Mouse (Mus musculus) midbrain, embryonic 13.5 days (tissue): ENCODE data around the gene Olfr324. TPM values are rescaled to one million over a fixed set of nuclear protein-coding genes. Genes with fewer than 3 reads are reported as not detected.

ENCODE experiments used
- ATAC-seq: fragments of 200-750 bp; cut with Nextera tagmentation; 2 replicates; pipeline ENCODE4 v1.8.0; 2017; ENCODE audit warnings: mild to moderate bottlenecking, moderate TSS enrichment, moderate library complexity
- H3K27ac ChIP-seq: fragments of 300-500 bp; sonication (generic); 2 replicates; pipeline ENCODE4 v1.5.1; 2015; ENCODE audit warnings: inconsistent platforms, mild to moderate bottlenecking, moderate library complexity
- H3K27me3 ChIP-seq: fragments of 300-500 bp; sonication (generic); 2 replicates; pipeline ENCODE4 v1.6.1; 2015; ENCODE audit warnings: mild to moderate bottlenecking, inconsistent platforms
- H3K36me3 ChIP-seq: fragments of 300-500 bp; sonication (generic); 2 replicates; pipeline ENCODE4 v1.6.1; 2015; ENCODE audit warnings: mild to moderate bottlenecking, inconsistent platforms
- H3K4me1 ChIP-seq: fragments of 300-500 bp; sonication (generic); replicated peaks from 2 replicates; pipeline ENCODE4 v1.6.1; 2015; ENCODE audit warnings: inconsistent platforms
- H3K4me2 ChIP-seq: fragments of 300-500 bp; sonication (generic); replicated peaks from 2 replicates; pipeline ENCODE4 v1.6.1; 2015; ENCODE audit warnings: moderate library complexity, mild to moderate bottlenecking, inconsistent platforms
- H3K4me3 ChIP-seq: fragments of 300-500 bp; sonication (generic); replicated peaks from 2 replicates; pipeline ENCODE4 v1.5.1; 2015; ENCODE audit warnings: mild to moderate bottlenecking, inconsistent platforms
- H3K9ac ChIP-seq: fragments of 300-500 bp; sonication (generic); replicated peaks from 2 replicates; pipeline ENCODE4 v1.6.1; 2015; ENCODE audit warnings: mild to moderate bottlenecking, inconsistent platforms
- H3K9me3 ChIP-seq: fragments of 300-500 bp; sonication (generic); 2 replicates; pipeline ENCODE4 v1.6.1; 2016; ENCODE audit warnings: mild to moderate bottlenecking, inconsistent platforms
- WGBS: fragments of 180-500 bp; shearing (Covaris S2); methylation state at CpG from one replicate; pipeline ENCODE4 v1.1.7; 2015; 5-methylcytosine and 5-hydroxymethylcytosine counted together
- polyA plus RNA-seq: library from polyadenylated mRNA; unstranded; fragments of >200 nt; fragmentation: Nextera tagmentation; extraction: Ambion mirVana; gene quantifications from 2 replicates; pipeline ENCODE4 v1.2.1, GENCODE M21; 2015

Gene Olfr324
- polyA plus RNA-seq, 1 experiment from 2014 or later, result not detected

GRCm38 (mm10) chr11:58605228-58605627 lies 10.3 kb downstream of the Olfr324 start:
- Histone ChIP-seq H3K9me3 (no peaks in the 10 kb centered on the region), H3K27ac (no peak overlapping the region), H3K36me3 (no peaks in the 10 kb centered on the region), H3K4me3 (no peak overlapping the region), H3K4me2 (no peak overlapping the region), H3K9ac (no peak overlapping the region), H3K4me1 (no peaks in the 10 kb centered on the region), H3K27me3 (no peaks in the 10 kb centered on the region)
- 92% methylated on average over 3 of the region's 3 CpGs for WGBS
- no peak for ATAC-seq

GRCm38 (mm10) chr11:58606177-58606919 lies 11.4 kb downstream of the Olfr324 start:
- 88% methylated on average over 12 of the region's 12 CpGs for WGBS
- Histone ChIP-seq H3K9me3 (no peaks in the 10 kb centered on the region), H3K27ac (no peak overlapping the region), H3K4me3 (no peak overlapping the region), H3K4me1 (no peaks in the 10 kb centered on the region), H3K9ac (no peak overlapping the region), H3K27me3 (no peaks in the 10 kb centered on the region), H3K36me3 (no peaks in the 10 kb centered on the region), H3K4me2 (no peak overlapping the region)
- ATAC-seq, result no peak

- Histone ChIP-seq H3K27me3 (no peaks in the 10 kb centered on the region), H3K4me2 (no peak overlapping the region), H3K9me3 (no peaks in the 10 kb centered on the region), H3K36me3 (no peaks in the 10 kb centered on the region), H3K4me1 (no peaks in the 10 kb centered on the region), H3K27ac (no peak overlapping the region), H3K4me3 (no peak overlapping the region), H3K9ac (no peak overlapping the region)
- ATAC-seq, result no peak
- WGBS, result 89% methylated on average over 6 of the region's 6 CpGs
These were observed 12.1 kb downstream of the Olfr324 start for GRCm38 (mm10) chr11:58607030-58607429.

GRCm38 (mm10) chr11:58613359-58613758 lies 18.4 kb downstream of the Olfr324 start:
- no peak overlapping the region for H3K4me2 ChIP-seq
- 82% methylated on average over 3 of the region's 3 CpGs for WGBS
- no peak overlapping the region for H3K27ac ChIP-seq
- H3K27me3 ChIP-seq, result no peaks in the 10 kb centered on the region
- no peaks in the 10 kb centered on the region for H3K36me3 ChIP-seq
- H3K9me3 ChIP-seq, result no peaks in the 10 kb centered on the region
- no peak overlapping the region for H3K4me3 ChIP-seq
- no peaks in the 10 kb centered on the region for H3K4me1 ChIP-seq
- no peak overlapping the region for H3K9ac ChIP-seq
- no peak for ATAC-seq

- no peak overlapping the region for H3K4me2 ChIP-seq
- H3K27me3 ChIP-seq, result no peaks in the 10 kb centered on the region
- no peak overlapping the region for H3K27ac ChIP-seq
- H3K4me1 ChIP-seq, result no peaks in the 10 kb centered on the region
- no peaks in the 10 kb centered on the region for H3K9me3 ChIP-seq
- H3K36me3 ChIP-seq, result no peaks in the 10 kb centered on the region
- H3K4me3 ChIP-seq, result no peak overlapping the region
- no peak for ATAC-seq
- H3K9ac ChIP-seq, result no peak overlapping the region
These were observed 19.6 kb downstream of the Olfr324 start for GRCm38 (mm10) chr11:58614526-58614925.

GRCm38 (mm10) chr11:58615975-58616374 lies 21.1 kb downstream of the Olfr324 start, which contains the start of gene 2210407C18Rik:
Gene 2210407C18Rik, minus strand, starts transcription at chr11:58616075.
- Histone ChIP-seq H3K9me3 (no peaks in the 10 kb centered on the region), H3K36me3 (no peaks in the 10 kb centered on the region), H3K4me1 (no peaks in the 10 kb centered on the region), H3K9ac (no peak within 1 kb of the TSS), H3K27me3 (no peaks in the 10 kb centered on the region), H3K27ac (no peak within 1 kb of the TSS), H3K4me3 (no peak within 1 kb of the TSS), H3K4me2 (no peak within 1 kb of the TSS)
- 98% methylated on average over 4 of the region's 4 CpGs for WGBS
- ATAC-seq, result no peak

GRCm38 (mm10) chr11:58618369-58618768 lies 23.5 kb downstream of the Olfr324 start:
- no peak overlapping the region for H3K4me2 ChIP-seq
- H3K4me1 ChIP-seq, result no peaks in the 10 kb centered on the region
- H3K9me3 ChIP-seq, result no peaks in the 10 kb centered on the region
- no peaks in the 10 kb centered on the region for H3K27me3 ChIP-seq
- H3K27ac ChIP-seq, result no peak overlapping the region
- H3K4me3 ChIP-seq, result no peak overlapping the region
- no peak overlapping the region for H3K9ac ChIP-seq
- no peak for ATAC-seq
- 77% methylated on average over 3 of the region's 3 CpGs for WGBS
- H3K36me3 ChIP-seq, result no peaks in the 10 kb centered on the region

- Histone ChIP-seq H3K9ac (no peak overlapping the region), H3K4me3 (no peak overlapping the region), H3K27ac (no peak overlapping the region), H3K9me3 (no peaks in the 10 kb centered on the region), H3K4me2 (no peak overlapping the region), H3K36me3 (no peaks in the 10 kb centered on the region), H3K4me1 (no peaks in the 10 kb centered on the region), H3K27me3 (no peaks in the 10 kb centered on the region)
- ATAC-seq, result no peak
- 52% methylated on average over 6 of the region's 6 CpGs for WGBS
These were observed 23.9 kb downstream of the Olfr324 start for GRCm38 (mm10) chr11:58618793-58619192.

- 44% methylated on average over 4 of the region's 4 CpGs for WGBS
- Histone ChIP-seq H3K4me1 (0 out of 2 replicates have a peak, but pooled peaks cover 3% of the 10 kb centered on the region), H3K4me3 (no peak overlapping the region), H3K27me3 (no peaks in the 10 kb centered on the region), H3K9ac (no peak overlapping the region), H3K9me3 (no peaks in the 10 kb centered on the region), H3K27ac (no peak overlapping the region), H3K36me3 (no peaks in the 10 kb centered on the region), H3K4me2 (no peak overlapping the region)
- ATAC-seq, result no peak
These were observed 31.2 kb downstream of the Olfr324 start for GRCm38 (mm10) chr11:58626146-58626545.

- H3K27ac ChIP-seq, result no peak within 1 kb of the TSS
- H3K9me3 ChIP-seq, result no peaks in the 10 kb centered on the region
- H3K9ac ChIP-seq, result no peak within 1 kb of the TSS
- no peak within 1 kb of the TSS for H3K4me3 ChIP-seq
- 0 out of 2 replicates have a peak, but pooled peaks cover 3% of the 10 kb centered on the region for H3K4me1 ChIP-seq
- no peaks in the 10 kb centered on the region for H3K27me3 ChIP-seq
- no peak for ATAC-seq
- H3K36me3 ChIP-seq, result no peaks in the 10 kb centered on the region
- 83% methylated on average over 5 of the region's 5 CpGs for WGBS
- H3K4me2 ChIP-seq, result no peak within 1 kb of the TSS
These were observed 35.5 kb downstream of the Olfr324 start, which contains the start of gene Olfr323 for GRCm38 (mm10) chr11:58630401-58630800. Gene Olfr323, minus strand, starts transcription at chr11:58630501.

- Histone ChIP-seq H3K4me2 (no peak overlapping the region), H3K27ac (no peak overlapping the region), H3K4me1 (no peaks in the 10 kb centered on the region), H3K9ac (no peak overlapping the region), H3K9me3 (no peaks in the 10 kb centered on the region), H3K4me3 (no peak overlapping the region), H3K36me3 (no peaks in the 10 kb centered on the region), H3K27me3 (peaks cover 11% of the 10 kb centered on the region; the same call in 1 of the 2 replicates)
- 69% methylated on average over 4 of the region's 4 CpGs for WGBS
- no peak for ATAC-seq
These were observed 40.0 kb downstream of the Olfr324 start for GRCm38 (mm10) chr11:58634878-58635277.

- no peak overlapping the region for H3K9ac ChIP-seq
- no peaks in the 10 kb centered on the region for H3K36me3 ChIP-seq
- no peak overlapping the region for H3K27ac ChIP-seq
- H3K4me3 ChIP-seq, result no peak overlapping the region
- H3K4me1 ChIP-seq, result peaks cover 9% of the 10 kb centered on the region
- H3K27me3 ChIP-seq, result peaks cover 24% of the 10 kb centered on the region
- no peaks in the 10 kb centered on the region for H3K9me3 ChIP-seq
- 0 out of 2 replicates have a peak, but pooled peaks have one; percentile 20 for ATAC-seq
- 17% methylated on average over 3 of the region's 4 CpGs for WGBS
- no peak overlapping the region for H3K4me2 ChIP-seq
These were observed 41.6 kb downstream of the Olfr324 start for GRCm38 (mm10) chr11:58636376-58636977.
